1 mouse cellular context compared by ENCODE assay signal in the genomic region with DNA sequence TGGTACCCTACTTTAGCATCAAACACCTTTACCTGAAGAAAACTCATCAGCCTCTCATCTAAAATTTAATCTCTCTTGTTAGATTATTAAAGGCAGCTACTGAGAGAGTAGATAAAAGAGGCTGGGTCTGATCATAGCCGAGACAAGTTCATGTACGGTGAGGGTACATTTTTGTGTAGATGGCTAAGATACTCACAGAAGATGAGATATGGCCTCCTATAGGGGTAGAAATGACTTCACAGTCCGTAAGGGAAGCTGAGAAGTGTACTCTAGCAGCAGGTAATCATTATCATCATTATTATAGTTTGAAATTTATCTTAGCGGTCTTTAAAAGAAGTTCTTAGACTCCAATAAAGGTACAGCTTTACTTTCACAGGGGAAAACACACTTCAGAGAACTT.
TF ChIP-seq lines count a peak whose summit lies in the region.

No protein-coding gene starts in this region.

TF ChIP-seq in CH12.LX, 34 proteins besides CTCF, POLR2A, EP300 and RAD21 (continued from another document):
- TF ChIP-seq BHLHE40 (IDR thresholded peaks at IDR 0.05; ENCODE audit: low read depth, low read length) (no peak), ZNF384 (IDR thresholded peaks at IDR 0.05; ENCODE audit: low read depth, low read length) (no peak), MEF2A (IDR thresholded peaks at IDR 0.05; ENCODE audit: borderline replicate concordance, low read depth, low read length) (no peak), IRF4 (IDR thresholded peaks at IDR 0.05; ENCODE audit: low read depth, low read length) (no peak), ZMIZ1 (IDR thresholded peaks at IDR 0.05; ENCODE audit: low read depth, low read length) (no peak)
